Mouse (Mus musculus) CH12.LX (cell line): ENCODE data around the gene Dusp15. TPM values are rescaled to one million over a fixed set of nuclear protein-coding genes. Genes with fewer than 3 reads are reported as not detected.

Experiments
- DNase-seq: peaks from one replicate; pipeline ENCODE4 v3.0.0-alpha.2; 2013; ENCODE audit errors: extremely low read depth
- H3K27ac ChIP-seq: 2 replicates; pipeline ENCODE4 v1.5.1; 2012; ENCODE audit warnings: low read depth, mild to moderate bottlenecking, control low read depth, moderate library complexity; ENCODE audit not compliant: insufficient read depth
- H3K27me3 ChIP-seq: replicated peaks from 2 replicates; pipeline ENCODE3; 2012; ENCODE audit warnings: inconsistent platforms
- H3K36me3 ChIP-seq, 2 experiments: replicated peaks in 1 of 2; 2 replicates each; pipeline versions ENCODE3 to v1.6.1; 2012; ENCODE audit warnings: inconsistent platforms in 1 of 2, low read length in 1 of 2, mild to moderate bottlenecking in 1 of 2, mixed read lengths in 1 of 2, moderate library complexity in 1 of 2; ENCODE audit not compliant: control insufficient read depth in 1 of 2, insufficient read depth in 1 of 2
- H3K4me1 ChIP-seq, 2 experiments: 2 replicates each; pipeline ENCODE4 v1.6.1; 2012; ENCODE audit warnings: inconsistent platforms in 1 of 2, moderate library complexity in 1 of 2; ENCODE audit not compliant: insufficient read depth in 2 of 2, control insufficient read depth in 1 of 2
- H3K4me2 ChIP-seq: 2 replicates; pipeline ENCODE4 v1.6.1; 2012; ENCODE audit warnings: low read depth, mild to moderate bottlenecking, control low read depth; ENCODE audit not compliant: poor library complexity, insufficient read depth, severe bottlenecking
- H3K4me3 ChIP-seq, 3 experiments: fragments of 150-350 bp in 1 of 3; sonication (generic) in 1 of 3; replicated peaks in 1 of 3; 2 replicates each; pipeline versions ENCODE3 to v1.5.1; 2011 to 2012; ENCODE audit warnings: low read depth in 2 of 3, low read length in 2 of 3, mild to moderate bottlenecking in 2 of 3, moderate library complexity in 2 of 3, control low read depth in 1 of 3, improper control_type of control experiment in 1 of 3, inconsistent platforms in 1 of 3, mixed read lengths in 1 of 3; ENCODE audit not compliant: poor library complexity in 1 of 3
- H3K79me2 ChIP-seq: replicated peaks from 2 replicates; pipeline ENCODE4 v1.6.1; 2012; ENCODE audit warnings: mild to moderate bottlenecking, moderate library complexity; ENCODE audit not compliant: control insufficient read depth, poor library complexity, insufficient read depth, severe bottlenecking; ENCODE audit errors: extremely low read depth
- H3K9ac ChIP-seq: 2 replicates; pipeline ENCODE4 v1.6.1; 2012; ENCODE audit warnings: low read depth, mild to moderate bottlenecking, control low read depth, moderate library complexity; ENCODE audit not compliant: insufficient read depth
- H3K9me3 ChIP-seq: replicated peaks from 2 replicates; pipeline ENCODE3; 2012; ENCODE audit warnings: low read length, inconsistent platforms, mixed read lengths
- BHLHE40 ChIP-seq: IDR thresholded peaks from 2 replicates; pipeline ENCODE4 v1.6.1; 2011; ENCODE audit warnings: mild to moderate bottlenecking, low read depth, low read length, improper control_type of control experiment
- CHD1 ChIP-seq: IDR thresholded peaks from 2 replicates; pipeline ENCODE4 v1.6.1; 2012; ENCODE audit warnings: low read depth, low read length, improper control_type of control experiment, inconsistent platforms
- CTCF ChIP-seq, 2 experiments: IDR thresholded peaks in 1 of 2; conservative IDR thresholded peaks in 1 of 2; 2 replicates each; pipeline ENCODE4 v1.5.1; 2011 to 2012; ENCODE audit warnings: low read depth in 2 of 2, low read length in 2 of 2, improper control_type of control experiment in 1 of 2, inconsistent platforms in 1 of 2, mild to moderate bottlenecking in 1 of 2, moderate library complexity in 1 of 2
- E2F4 ChIP-seq: IDR thresholded peaks from 2 replicates; pipeline ENCODE4 v1.6.1; 2011; ENCODE audit warnings: low read depth, low read length, improper control_type of control experiment; ENCODE audit not compliant: insufficient replicate concordance
- ELF1 ChIP-seq: IDR thresholded peaks from 2 replicates; pipeline ENCODE4 v1.6.1; 2014; ENCODE audit warnings: low read depth, mild to moderate bottlenecking, inconsistent platforms, low read length, improper control_type of control experiment
- ETS1 ChIP-seq: conservative IDR thresholded peaks from 2 replicates; pipeline ENCODE4 v1.6.1; 2012; ENCODE audit warnings: low read depth, mild to moderate bottlenecking, inconsistent platforms, low read length, improper control_type of control experiment, moderate library complexity
- GABPA ChIP-seq: IDR thresholded peaks from 2 replicates; pipeline ENCODE4 v1.6.1; 2012; ENCODE audit warnings: low read depth, low read length, improper control_type of control experiment, inconsistent platforms; ENCODE audit not compliant: insufficient replicate concordance
- HCFC1 ChIP-seq: IDR thresholded peaks from 2 replicates; pipeline ENCODE4 v1.6.1; 2012; ENCODE audit warnings: low read depth, mild to moderate bottlenecking, inconsistent platforms, low read length, improper control_type of control experiment
- JUND ChIP-seq: conservative IDR thresholded peaks from 2 replicates; pipeline ENCODE4 v1.6.1; 2011; ENCODE audit warnings: low read depth, low read length, improper control_type of control experiment
- MAFK ChIP-seq: IDR thresholded peaks from 2 replicates; pipeline ENCODE4 v1.6.1; 2011; ENCODE audit warnings: low read length, improper control_type of control experiment; ENCODE audit not compliant: insufficient replicate concordance
- MAX ChIP-seq: IDR thresholded peaks from 2 replicates; pipeline ENCODE4 v1.6.1; 2011; ENCODE audit warnings: low read length, improper control_type of control experiment
- MAZ ChIP-seq: IDR thresholded peaks from 2 replicates; pipeline ENCODE4 v1.6.1; 2012; ENCODE audit warnings: low read depth, mild to moderate bottlenecking, inconsistent platforms, low read length, improper control_type of control experiment, moderate library complexity
- MYC ChIP-seq: IDR thresholded peaks from 2 replicates; pipeline ENCODE4 v1.6.1; 2011; ENCODE audit warnings: low read depth, mild to moderate bottlenecking, improper control_type of control experiment, low read length
- NELFE ChIP-seq: IDR thresholded peaks from 2 replicates; pipeline ENCODE4 v1.6.1; 2011; ENCODE audit warnings: low read depth, low read length, improper control_type of control experiment
- NRF1 ChIP-seq: IDR thresholded peaks from 2 replicates; pipeline ENCODE4 v1.6.1; 2014; ENCODE audit warnings: low read depth, mild to moderate bottlenecking, inconsistent platforms, low read length, improper control_type of control experiment, moderate library complexity
- POLR2AphosphoS2 ChIP-seq: IDR thresholded peaks from 2 replicates; pipeline ENCODE4 v1.6.1; 2011; ENCODE audit warnings: low read depth, low read length, improper control_type of control experiment
- RAD21 ChIP-seq: IDR thresholded peaks from 2 replicates; pipeline ENCODE4 v1.6.1; 2011; ENCODE audit warnings: low read depth, mild to moderate bottlenecking, low read length, improper control_type of control experiment, moderate library complexity
- SIN3A ChIP-seq: IDR thresholded peaks from 2 replicates; pipeline ENCODE4 v1.6.1; 2012; ENCODE audit warnings: low read length, improper control_type of control experiment, inconsistent platforms
- SMC3 ChIP-seq: IDR thresholded peaks from 2 replicates; pipeline ENCODE4 v1.6.1; 2011; ENCODE audit warnings: low read depth, low read length, improper control_type of control experiment
- TBP ChIP-seq: conservative IDR thresholded peaks from 2 replicates; pipeline ENCODE4 v1.6.1; 2011; ENCODE audit warnings: low read depth, low read length, improper control_type of control experiment
- UBTF ChIP-seq: IDR thresholded peaks from 2 replicates; pipeline ENCODE4 v1.6.1; 2012; ENCODE audit warnings: low read depth, mild to moderate bottlenecking, inconsistent platforms, low read length, improper control_type of control experiment, moderate library complexity
- USF1 ChIP-seq: IDR thresholded peaks from 2 replicates; pipeline ENCODE4 v1.6.1; 2014; ENCODE audit warnings: low read depth, mild to moderate bottlenecking, inconsistent platforms, low read length, improper control_type of control experiment
- USF2 ChIP-seq: conservative IDR thresholded peaks from 2 replicates; pipeline ENCODE4 v1.6.1; 2011; ENCODE audit warnings: low read depth, low read length, improper control_type of control experiment
- ZC3H11A ChIP-seq: IDR thresholded peaks from 2 replicates; pipeline ENCODE4 v1.6.1; 2012; ENCODE audit warnings: low read depth, mild to moderate bottlenecking, inconsistent platforms, low read length, improper control_type of control experiment
- ZNF384 ChIP-seq: IDR thresholded peaks from 2 replicates; pipeline ENCODE4 v1.6.1; 2012; ENCODE audit warnings: low read depth, low read length, improper control_type of control experiment, inconsistent platforms
- dilution Hi-C: fragments of 300-500 bp; cut with MboI; formaldehyde crosslinking; loops from 2 replicates; pipeline ENCODE4 v1.14.3; 2020; ENCODE audit warnings: low sequenced_read_pairs; ENCODE audit not compliant: extremely low pct_unique_long_range_greater_than_20kb, extremely low pct_ligation_motif_present
- in situ Hi-C: fragments of 300-500 bp; cut with MboI; formaldehyde crosslinking; loops from 3 replicates; pipeline ENCODE4 v1.14.3; 2019; ENCODE audit warnings: low sequenced_read_pairs, low pct_ligation_motif_present, low pct_unique_long_range_greater_than_20kb, mixed read lengths
- polyA plus RNA-seq: library from polyadenylated mRNA; unstranded; fragments of >175 nt; gene quantifications from 2 replicates; pipeline ENCODE4 v1.2.1, GENCODE M21; 2012; ENCODE audit warnings: low read depth; ENCODE audit not compliant: insufficient read length
- total RNA-seq, 2 experiments: library from RNA; depleted of rRNA; stranded (reverse); fragments of 300-350 nt in 1 of 2; fragments of >200 nt in 1 of 2; gene quantifications; 2 replicates each; pipeline ENCODE4 v1.2.3; 2012 to 2014

The Dusp15 gene
- total and polyA plus RNA-seq, 3 experiments: 0.08 to 0.13 TPM; not detected in 1

DNA sequence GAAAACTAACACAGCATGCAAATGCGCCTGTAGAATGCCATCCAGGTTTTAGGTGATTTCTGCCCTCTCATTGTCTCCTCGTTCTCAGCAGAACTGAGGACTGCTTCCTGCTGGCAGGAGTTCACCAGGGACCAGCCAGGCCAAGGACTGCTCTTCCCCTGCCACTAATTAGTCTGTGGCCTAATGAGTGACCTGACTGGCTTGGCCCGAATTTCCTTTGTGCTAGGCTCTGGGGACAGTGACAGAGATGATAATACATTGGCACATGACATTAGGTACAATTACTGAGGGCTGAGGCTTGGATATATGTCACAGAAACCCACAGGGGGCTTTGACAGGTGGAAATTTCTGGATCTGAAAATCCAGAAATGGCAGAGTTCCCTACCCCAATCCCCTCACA lies 25.5 kb upstream of the Dusp15 start:
- Histone ChIP-seq H3K79me2 (no peaks in the 10 kb centered on the region), H3K4me2 (no peak overlapping the region), H3K36me3 (no peaks in the 10 kb centered on the region), H3K4me1 (no peaks in the 10 kb centered on the region), H3K9me3 (no peaks in the 10 kb centered on the region), H3K4me3 (no peak overlapping the region), H3K27me3 (peaks cover 89% of the 10 kb centered on the region), H3K27ac (no peak overlapping the region), H3K9ac (no peak overlapping the region)
- in situ Hi-C loops (no loop called here), dilution Hi-C loops (no loop called here)
- no peak for DNase-seq
- TF ChIP-seq ELF1 (no peak), ETS1 (no peak), POLR2AphosphoS2 (no peak), MAX (no peak)

DNA sequence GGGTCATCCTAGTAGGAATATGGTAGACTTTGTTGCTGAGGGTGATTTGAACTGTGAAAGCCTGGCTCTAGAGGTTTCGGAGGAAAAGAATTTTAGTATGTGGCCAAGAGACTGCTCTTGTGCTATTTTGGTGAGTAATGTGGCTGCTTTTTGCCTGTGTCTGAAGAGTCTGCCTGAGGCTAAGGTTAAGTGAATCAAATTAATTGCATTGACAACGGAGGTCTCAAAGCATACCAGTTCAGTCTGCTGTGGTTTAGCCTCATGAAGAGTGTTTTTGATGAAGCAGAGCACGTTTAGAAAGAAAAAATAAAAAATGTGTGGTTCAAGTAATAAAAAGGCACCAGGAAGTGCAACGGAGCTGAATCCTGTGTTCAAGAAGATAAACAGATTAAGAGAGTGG lies 14.1 kb upstream of the Dusp15 start:
- dilution Hi-C loops (no loop called here), in situ Hi-C loops (no loop called here)
- H3K27me3 ChIP-seq: peaks cover 44% of the 10 kb centered on the region
- no peaks in the 10 kb centered on the region for H3K36me3 ChIP-seq
- no peak overlapping the region for H3K4me2 ChIP-seq
- no peak overlapping the region for H3K9ac ChIP-seq
- no peaks in the 10 kb centered on the region for H3K79me2 ChIP-seq
- H3K9me3 ChIP-seq: peaks cover 3% of the 10 kb centered on the region
- H3K4me1 ChIP-seq: no peaks in the 10 kb centered on the region
- no peak overlapping the region for H3K4me3 ChIP-seq
- no peak overlapping the region for H3K27ac ChIP-seq
- TF ChIP-seq SIN3A: no peak
- TF ChIP-seq USF1: no peak
- no peak for DNase-seq

DNA sequence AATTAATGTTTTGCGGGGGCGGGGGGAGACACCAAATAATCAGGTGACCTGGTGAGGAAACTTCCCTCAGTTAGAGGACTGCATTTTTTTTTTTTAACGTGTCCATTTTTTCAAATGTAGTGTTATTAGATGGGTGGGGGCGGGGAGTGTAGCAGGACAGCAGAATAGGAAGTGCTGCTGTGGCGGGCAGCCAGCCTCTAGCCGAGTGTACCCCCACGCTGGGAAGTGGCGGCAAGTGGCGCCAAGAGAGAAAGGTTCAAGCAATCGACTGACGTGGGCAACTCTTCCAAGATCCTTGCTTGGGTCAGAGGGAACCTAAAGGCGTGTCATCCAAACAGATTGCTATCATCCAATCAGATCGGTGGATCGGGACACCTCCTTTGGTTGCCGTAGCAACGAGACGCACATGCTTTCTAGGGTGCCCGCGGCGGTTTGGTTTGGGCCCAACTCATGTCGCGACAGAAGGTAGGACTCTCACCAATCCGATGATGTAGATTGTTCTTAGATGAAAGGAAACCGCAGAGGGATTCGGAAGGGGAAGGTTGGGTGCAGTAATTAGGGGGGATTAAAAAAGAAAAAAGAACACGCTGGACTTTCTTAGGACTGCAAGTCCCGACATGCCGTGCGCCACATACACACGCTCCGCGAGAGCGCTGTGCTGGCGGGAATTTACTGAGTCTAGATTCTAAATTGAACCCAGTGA lies 10.7 kb upstream of the Dusp15 start, which contains the start of gene Ttll9:
Ttll9 (plus strand) TSS at position 395 of the 703 bp plus-strand sequence.
- Histone ChIP-seq H3K27ac (no peak within 1 kb of the TSS), H3K36me3 (no peaks in the 10 kb centered on the region), H3K27me3 (peaks cover 55% of the 10 kb centered on the region), H3K9ac (peak within 1 kb of the TSS; percentile 68), H3K9me3 (peaks cover 3% of the 10 kb centered on the region), H3K4me3 (peak within 1 kb of the TSS; percentile 32 to 61 (median 33)), H3K4me2 (peak within 1 kb of the TSS; percentile 87), H3K79me2 (no peaks in the 10 kb centered on the region), H3K4me1 (no peaks in the 10 kb centered on the region)
- dilution Hi-C loops (no loop called here), in situ Hi-C loops (no loop called here)
- DNase-seq: peak; percentile 74
- TF ChIP-seq CHD1 (no peak), SIN3A (peak; percentile 98), ZC3H11A (no peak), E2F4 (peak; percentile 96), ZNF384 (no peak; the same call in 1 of the 2 replicates), NELFE (no peak), JUND (no peak), ELF1 (peak; percentile 7; the same call in 1 of the 2 replicates), RAD21 (no peak), MYC (peak; percentile 89), SMC3 (no peak), ETS1 (no peak), MAZ (no peak), TBP (no peak), UBTF (no peak), BHLHE40 (no peak), POLR2AphosphoS2 (no peak), MAFK (no peak), NRF1 (no peak), GABPA (no peak), USF2 (no peak), CTCF (conservative IDR thresholded peaks at IDR 0.05 in 1 of 2, IDR thresholded peaks at IDR 0.05 in 1 of 2; ENCODE audit: low read depth in 2 of 2, low read length in 2 of 2) (no peak), HCFC1 (peak; percentile 87)
